Mouse (Mus musculus): Measurements from ENCODE around the gene Rap2c. TPM values are rescaled to one million over a fixed set of nuclear protein-coding genes. Genes with fewer than 3 reads are reported as not detected.

Rap2c gene
- 10 to 100 TPM; 26.0 to 26.7 TPM for total RNA-seq (2021)

DNA sequence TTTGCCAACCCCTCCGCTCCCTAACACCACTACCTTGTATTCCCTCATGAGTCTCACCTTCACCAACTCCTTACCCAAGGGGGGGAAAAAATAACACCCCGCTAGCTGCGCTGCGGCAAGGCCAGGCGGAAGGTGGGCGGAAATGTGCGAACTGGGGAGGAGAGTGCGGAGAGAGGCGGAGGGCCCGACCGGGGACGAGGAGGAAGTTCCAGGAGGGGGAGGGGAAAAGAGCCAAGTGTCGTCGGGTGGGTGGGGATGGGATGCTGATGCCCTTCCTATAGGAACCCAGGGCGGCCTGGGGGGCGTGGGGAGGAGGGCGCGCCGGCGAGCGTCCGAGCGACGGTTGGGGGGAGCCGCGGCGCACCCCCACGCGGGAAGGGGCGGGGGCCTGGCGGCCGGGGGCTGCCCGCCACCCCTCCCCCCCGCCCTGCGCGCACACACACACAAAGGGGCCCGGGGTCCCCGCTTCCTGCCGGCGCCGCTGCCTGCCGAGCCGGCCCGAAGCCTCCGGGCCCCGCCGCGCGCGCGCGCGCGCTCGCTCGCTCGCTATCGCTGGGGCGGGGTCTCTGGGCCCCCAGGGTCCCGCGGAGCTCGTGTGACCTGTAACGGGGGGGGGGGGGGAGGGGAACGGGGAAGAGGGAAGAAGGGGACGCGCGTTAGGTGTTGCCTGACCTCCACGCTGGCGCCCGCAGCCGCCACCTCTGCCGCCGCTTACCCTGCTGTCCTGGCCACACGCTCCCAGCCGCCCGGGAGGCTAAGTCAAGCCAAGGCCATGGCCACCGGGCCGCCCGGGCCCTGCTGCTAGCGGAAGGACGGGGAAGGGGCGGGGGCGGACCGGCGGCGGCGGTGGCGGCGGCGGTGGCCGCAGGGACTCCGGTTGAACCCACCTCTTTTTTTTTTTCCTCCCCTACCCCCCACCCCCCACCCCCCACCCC, at the start of gene Rap2c:
TSS of gene Rap2c (minus strand) at position 168 of the 935 bp plus-strand sequence.
- peak; percentile 8 to 13 for DNase-seq (ENCODE audit: extremely low spot score in 1 of 2, low spot score in 1 of 2)

DNA sequence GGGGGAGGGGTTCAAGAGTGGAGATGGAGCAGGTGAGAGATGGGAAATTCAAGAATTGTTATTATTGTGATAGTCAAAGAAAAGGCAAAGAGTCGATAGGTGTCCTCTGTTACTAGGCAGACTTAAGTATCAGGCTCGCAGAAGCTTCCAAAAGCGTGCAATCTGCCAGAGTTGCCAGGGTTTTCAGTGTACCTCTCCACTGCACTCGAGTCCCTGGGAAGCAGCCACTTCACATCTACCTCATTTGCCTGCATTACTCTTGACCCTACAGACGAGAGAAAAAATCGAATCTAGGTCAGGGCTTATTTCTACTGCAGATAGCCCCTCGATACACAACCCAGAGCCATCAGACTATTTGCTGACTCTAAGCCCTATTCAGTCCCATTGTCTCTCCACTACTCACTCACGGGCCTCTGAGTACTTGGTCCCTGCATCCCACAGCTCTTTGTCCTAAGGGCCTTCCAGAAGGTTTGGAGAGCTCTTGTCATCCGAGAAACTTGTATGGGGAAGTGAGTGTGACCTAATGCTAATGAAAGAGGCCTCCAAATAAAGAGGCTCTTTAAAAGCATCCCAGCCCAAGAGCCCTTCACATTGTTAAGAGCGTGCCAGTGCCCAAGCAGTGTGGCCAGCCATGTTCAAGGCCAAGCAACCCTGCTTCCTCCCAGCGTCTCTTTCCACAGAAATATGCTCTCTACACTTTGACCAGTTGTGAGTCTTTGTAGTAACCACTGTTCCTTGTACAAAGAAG, 48.9 kb upstream of the Rap2c start:
- no peak for DNase-seq (ENCODE audit: extremely low spot score in 1 of 2, low spot score in 1 of 2)

DNA sequence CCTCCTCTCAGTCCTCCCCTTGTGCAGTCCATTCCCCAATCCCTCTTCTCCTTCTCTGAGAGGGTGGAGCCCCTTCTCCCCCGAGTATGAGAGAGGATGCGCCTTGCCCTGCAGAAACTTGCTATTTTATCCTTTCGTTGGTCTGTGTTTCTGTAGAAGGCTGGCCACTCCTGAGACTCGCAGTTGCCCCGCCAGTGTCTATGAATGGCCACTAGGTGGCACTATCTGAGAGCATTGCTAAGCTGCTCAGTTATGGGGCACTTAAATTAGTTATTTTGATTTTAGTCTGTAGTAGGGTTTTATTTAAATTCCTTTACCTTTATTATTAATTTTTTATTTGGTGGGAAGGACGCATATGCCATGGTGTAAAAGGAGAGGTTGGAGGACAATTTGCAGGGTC, 48.0 kb upstream of the Rap2c start:
- DNase-seq (ENCODE audit: extremely low spot score in 1 of 2, low spot score in 1 of 2), result peak; percentile 13 to 48

DNA sequence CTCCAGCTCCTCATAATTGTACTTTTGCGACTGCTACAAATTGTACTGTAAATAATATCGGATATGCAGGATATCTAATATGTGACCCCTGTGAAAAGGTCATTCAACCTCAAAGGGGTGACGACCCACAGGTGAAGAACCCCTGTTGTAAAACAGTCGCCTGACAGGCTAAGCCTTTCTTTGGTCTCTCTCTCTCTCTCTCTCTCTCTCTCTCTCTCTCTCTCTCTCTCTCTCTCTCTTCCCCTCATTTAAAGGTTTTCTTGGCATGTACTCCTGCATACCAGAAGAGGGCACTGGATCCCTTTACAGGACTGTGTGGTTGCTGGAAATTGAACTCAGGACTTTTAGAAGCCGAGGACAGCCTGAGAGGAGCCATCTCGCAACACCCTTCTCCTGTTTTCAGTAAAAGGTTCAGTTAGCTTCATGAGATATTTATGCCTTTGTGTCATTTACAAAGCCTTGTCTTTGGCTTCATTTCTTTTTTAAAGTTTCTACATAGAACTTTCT, 47.4 kb upstream of the Rap2c start:
- DNase-seq (ENCODE audit: extremely low spot score in 1 of 2, low spot score in 1 of 2), result no peak

DNA sequence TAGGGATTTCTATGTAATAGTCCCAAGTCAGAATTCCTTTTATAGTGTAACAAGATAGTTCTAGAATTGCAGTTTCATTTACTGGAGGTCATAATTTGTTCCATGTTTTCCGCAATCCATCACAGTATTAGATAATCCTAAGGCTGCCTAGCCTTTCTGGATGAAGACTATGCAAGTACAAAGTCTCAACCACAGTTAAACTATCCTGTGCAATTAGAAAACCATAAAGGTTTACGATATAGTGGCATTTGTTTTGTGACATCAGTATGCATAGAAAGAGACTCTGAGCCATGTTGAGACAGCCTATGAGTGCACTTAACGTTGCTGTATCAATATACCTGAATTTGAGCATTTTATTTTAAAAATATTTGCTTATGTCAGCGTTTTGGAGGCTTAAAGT, 42.4 kb upstream of the Rap2c start:
- no peak for DNase-seq (ENCODE audit: extremely low spot score in 1 of 2, low spot score in 1 of 2)

DNA sequence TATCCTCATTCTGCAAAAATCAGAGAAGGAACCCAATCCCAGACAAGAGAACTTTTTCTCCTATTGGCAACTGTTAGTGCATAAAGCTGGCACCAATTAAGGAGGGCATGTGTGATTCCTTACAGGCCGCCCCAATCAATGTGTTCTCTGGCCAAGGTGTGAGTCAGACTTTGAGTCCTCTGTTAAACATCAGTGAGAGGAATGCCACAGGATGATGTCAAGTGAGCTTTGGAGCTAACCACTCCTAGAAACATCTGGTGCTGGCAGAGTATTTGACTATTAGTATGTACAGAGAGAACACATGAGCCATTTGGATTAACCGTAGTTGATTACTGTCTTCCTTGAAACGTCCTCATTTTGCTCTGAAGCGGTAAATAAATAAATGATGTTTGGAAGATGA, 40.9 kb upstream of the Rap2c start:
- DNase-seq (ENCODE audit: extremely low spot score in 1 of 2, low spot score in 1 of 2), result no peak

DNA sequence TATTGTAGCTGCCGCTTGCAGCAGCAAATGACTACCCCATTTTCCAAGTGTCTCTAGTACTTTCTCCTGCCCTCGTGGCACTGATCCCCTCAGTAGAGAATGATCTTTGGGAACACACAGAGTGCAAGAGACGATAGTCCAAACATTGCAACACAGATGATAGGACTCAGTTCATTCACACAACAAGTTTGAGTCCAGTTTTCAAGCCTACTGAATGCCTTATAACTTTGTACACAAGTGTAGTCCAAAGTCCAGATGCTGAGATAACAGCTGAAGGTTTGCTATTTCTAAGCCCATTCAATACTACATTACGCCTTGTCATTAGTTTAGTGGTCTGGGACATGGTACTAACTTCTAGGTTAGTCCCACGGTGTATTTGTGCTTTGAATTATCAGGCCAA, 40.5 kb upstream of the Rap2c start:
- no peak for DNase-seq (ENCODE audit: extremely low spot score in 1 of 2, low spot score in 1 of 2)

DNA sequence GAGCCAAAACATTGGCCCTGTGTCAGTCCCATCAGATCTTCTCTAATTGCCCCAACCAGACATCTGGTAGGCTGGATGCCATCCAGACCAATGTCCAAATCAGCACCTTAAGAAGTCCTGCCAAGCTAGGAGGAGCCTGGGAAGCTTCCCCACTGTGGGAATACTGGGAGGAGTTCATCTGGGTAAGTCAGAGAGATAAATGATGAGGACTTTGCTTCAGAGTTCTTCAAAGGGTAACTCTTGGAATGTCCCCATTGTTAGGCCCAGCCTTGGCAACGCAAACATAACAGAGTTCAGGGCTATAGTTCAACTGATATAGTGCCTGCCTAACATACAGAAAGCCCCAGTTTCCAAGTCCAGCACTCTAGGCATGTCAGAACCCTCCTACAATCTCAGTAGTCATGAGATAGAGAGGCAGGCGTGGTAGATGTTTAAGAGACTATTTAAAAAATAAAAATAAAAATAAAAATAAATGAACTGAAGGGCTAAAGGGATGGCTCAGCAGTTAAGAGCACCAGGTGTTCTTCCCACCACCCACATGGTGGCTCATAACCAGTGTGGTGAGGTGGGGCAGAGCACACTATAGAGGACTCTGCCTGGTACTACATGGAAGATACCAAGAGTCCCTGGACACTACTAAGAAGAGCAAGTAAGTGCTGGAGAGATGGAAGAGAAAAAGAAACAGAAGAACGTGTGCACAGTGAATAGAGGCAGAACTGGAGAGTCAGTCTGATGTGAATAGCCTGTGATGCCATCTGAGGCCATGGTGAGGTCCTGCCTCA, 34.1 kb upstream of the Rap2c start:
- DNase-seq (ENCODE audit: extremely low spot score in 1 of 2, low spot score in 1 of 2), result no peak

DNA sequence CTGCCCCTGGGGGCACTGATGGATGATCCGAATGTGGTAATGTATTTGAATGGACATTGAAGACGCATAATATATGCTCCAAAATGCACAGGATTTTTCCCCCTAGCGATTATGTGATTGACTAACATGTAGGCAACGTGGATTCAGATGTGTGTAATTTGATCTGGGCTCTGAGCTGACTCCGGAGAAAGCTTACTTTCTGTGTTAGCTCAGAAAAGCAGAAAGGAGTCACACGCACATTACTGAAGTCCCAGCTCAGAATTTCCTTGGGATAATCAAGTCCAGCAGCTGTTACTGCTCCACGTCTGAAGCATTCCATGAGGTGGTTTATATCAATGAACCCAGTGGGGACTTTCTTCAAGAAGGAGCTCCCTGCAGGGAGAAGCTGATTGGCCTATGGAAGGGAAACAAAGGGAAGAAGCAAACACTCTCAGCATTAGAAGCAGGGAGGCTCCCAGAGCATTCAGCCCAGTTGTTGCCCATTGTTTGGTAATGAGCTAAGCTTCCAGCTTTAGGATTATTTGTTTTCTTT, 17.9 kb upstream of the Rap2c start:
- DNase-seq (ENCODE audit: extremely low spot score in 1 of 2, low spot score in 1 of 2), result no peak

DNA sequence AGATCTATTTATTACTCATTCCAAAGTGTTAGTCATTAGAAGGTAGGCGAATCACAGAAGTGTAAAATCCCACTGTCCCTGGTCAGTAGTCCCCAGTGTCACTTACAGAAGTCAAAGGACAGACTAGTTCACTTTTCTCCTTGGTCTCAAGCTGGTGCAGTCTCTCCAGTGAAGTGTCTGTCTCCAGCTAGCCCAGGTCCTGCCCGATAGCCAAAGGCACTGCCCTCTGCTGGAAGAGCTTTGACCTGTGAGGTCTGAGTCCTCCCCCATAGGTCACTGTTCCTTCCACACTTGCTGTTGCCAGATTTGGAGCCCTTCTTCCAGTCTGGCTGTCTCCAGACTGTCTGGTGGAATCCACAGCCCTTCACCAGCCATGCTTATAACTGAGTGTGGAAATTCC, 2.1 kb upstream of the Rap2c start:
- DNase-seq (ENCODE audit: extremely low spot score in 1 of 2, low spot score in 1 of 2), result no peak

DNA sequence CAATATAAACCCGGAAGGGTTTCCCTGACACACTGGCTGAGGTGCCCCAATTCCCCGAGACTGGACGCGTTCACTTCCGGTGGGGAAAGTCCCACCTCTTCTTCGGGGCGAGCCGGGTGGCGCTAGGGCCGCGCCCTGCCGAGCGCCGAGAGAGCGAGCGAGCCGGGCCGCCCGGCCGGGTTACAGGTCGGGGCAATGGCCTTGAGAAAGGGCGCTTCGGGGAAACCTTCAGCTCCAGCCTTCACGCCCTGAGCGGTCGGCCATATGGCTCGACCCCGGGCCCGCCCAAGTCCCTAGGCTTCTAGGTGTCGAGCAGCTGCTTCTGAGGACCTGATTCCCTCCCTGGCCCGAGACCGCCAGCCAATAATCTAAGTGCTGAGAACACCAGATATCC, 965 bp upstream of the Rap2c start:
- peak; percentile 24 to 40 for DNase-seq (ENCODE audit: extremely low spot score in 1 of 2, low spot score in 1 of 2)

DNA sequence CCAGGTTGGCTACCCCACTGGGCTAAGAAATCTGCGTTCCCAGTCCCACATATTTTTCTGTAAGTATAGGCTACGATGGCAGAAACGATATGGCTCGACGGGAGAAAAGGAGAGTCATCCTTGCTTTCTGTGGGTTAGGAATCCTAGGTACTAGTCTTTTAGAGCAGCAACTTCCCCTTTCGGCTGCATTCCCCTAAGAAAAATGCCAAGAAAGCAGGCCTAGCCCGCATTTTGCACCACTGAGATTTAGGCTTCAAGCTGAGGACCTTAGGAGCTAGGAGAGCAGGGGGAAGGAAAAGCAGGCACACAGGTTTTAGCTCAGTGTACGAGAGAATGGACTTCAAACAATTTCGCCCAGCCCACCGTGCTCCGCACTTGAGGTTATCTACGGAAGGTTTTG, 892 bp downstream of the Rap2c start:
- no peak for DNase-seq (ENCODE audit: extremely low spot score in 1 of 2, low spot score in 1 of 2)

DNA sequence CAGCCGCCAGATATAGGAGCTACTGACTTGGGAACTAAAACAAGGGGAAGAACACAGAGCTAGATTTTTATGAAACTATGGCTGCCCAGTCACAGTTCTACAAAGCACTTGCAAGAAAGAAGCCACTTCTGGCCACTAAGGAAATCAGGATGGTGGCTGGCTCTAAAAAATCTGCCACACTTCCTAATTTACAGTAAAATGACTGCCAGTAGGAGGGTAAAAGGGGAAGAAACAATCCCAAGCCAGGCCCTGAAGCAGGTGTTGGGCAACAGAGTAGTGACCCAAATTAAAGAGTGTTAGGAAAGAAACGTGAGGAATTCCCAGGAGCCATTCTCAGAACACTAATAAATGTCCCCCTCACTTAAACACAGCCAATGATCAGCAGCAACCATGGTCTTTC, 5.5 kb downstream of the Rap2c start:
- DNase-seq (ENCODE audit: extremely low spot score in 1 of 2, low spot score in 1 of 2), result no peak

DNA sequence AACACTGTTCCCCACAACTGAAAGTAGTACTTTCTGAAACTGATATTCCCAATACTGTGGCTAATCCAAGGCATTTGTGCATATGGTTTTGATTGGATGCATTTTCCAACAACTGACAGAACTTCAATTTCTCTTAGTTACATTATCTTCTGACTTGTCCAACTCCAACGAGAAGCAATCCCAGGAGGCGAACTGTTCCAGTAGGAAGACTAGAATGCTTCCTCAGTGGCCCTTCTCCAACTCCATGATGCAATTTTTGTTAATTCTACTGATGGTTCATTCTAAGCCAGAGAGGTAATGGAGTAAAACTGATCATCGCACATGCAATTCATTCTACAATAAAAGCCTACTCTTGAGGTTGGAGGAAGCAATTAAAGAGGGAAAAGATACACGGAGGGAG, 7.5 kb downstream of the Rap2c start:
- no peak for DNase-seq (ENCODE audit: extremely low spot score in 1 of 2, low spot score in 1 of 2)

DNA sequence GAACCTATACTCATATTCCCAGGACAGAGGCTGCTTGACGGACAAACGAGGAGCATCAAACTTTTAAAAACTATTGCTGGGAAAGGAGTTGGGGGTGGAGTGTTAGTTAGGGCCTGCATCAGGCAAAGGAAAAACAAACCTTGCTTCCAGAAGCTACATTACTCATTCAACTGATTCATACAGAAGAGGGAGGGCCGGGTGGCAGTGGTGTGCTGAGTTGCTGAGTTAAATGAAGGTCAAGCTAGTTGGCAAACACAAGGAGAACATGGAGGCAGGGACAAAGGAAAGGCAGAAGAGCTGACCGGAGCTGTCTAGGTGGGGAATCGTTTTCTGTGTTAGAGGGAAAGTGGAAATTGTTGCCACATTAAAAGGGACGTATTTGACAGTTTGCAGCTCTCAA, 17.0 kb downstream of the Rap2c start:
- no peak for DNase-seq (ENCODE audit: extremely low spot score in 1 of 2, low spot score in 1 of 2)

DNA sequence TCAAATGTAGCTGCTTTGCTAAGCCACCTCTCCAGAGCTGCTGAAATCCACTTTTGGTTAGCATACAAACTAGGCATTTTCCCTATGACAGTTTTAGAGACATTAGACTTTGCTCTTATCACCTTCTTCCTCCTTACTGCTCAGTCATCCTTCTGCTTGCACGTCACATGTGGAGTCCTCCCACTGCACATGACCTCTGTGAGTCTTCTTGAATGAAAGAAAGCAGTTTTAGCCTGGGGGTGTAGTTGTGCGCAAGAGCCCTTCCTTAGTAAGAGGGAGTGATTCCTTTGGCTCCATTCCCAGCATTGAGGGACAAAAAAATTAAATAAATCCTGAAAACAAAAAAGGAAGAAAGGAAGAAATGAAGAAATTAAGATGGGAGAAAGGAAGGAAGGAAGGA, 22.5 kb downstream of the Rap2c start:
- DNase-seq (ENCODE audit: extremely low spot score in 1 of 2, low spot score in 1 of 2), result no peak

DNA sequence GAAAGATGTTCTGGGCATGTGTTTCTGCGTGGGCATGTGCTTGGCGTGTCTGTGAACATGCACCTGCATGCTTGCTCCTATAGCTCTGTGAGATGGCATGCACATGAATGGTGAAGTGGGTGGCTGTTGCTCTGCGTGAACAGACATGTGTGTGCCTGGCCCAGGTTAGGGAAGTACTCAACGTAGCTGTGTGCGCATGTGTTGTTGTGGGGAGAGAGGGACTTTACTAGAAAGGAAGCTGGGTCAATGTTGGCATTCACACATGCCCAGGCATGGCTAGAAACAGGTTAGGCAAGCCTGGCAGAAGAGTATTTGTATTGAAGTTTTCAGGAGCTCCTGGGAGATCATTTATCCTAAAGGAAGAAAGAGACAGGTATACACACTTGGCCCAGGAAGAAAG, 26.5 kb downstream of the Rap2c start:
- DNase-seq (ENCODE audit: extremely low spot score in 1 of 2, low spot score in 1 of 2), result no peak

DNA sequence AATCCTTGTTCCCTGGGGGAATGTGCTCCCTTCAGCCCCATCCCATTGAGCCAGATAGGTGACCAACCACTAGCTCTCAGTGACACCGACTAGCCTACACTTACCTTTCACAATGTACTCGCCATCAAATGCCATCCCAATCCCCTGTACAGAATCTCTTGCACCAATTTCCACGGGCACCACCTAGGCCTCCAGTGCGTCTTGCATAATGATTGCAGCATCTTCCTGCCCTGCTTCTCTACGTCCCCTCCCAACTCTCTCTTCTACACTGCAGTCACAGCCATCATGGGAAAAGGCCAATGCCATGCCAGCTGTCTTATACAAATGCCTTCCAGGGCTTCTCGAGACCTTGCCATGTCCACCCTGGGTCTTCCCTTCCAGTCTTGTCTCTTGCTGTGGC, 27.9 kb downstream of the Rap2c start:
- DNase-seq (ENCODE audit: extremely low spot score in 1 of 2, low spot score in 1 of 2), result no peak

DNA sequence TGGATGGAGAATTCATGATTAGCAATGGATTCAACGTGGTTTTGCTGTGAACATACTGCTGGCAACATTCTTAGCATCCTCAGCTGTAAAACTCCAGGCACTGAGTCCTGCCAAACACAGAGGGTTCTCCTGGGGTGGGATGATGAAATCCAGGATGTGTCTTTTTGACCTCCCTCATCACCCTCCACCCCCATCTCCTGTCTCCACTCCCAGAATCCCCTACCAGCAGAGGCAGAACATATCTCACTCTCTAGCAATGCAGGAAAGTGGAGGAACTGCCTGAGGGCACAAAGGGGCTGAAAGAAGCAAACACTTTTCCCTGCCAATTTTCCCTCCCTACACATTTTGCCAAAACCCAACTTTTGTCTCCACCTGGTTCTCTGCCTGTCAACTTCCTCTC, 29.2 kb downstream of the Rap2c start:
- no peak for DNase-seq (ENCODE audit: extremely low spot score in 1 of 2, low spot score in 1 of 2)

DNA sequence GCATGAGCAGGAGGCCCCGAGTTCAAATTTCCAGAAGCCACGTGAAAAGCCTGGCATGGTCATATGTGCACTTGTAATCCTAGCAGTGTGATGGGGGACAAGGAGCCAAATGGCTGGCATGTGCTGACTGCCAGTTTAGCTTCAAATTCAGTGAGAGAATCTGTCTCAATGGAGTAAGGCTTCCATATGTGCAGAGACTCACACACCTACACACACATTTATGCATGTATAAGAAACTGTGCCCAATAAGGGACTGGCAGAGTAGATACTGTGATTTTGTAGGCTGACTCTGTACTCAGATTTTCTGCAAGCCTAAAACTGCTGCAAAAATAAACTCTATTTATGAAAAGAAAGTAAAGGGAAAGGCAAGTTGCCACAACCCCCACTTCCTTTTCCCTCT, 39.4 kb downstream of the Rap2c start:
- no peak for DNase-seq (ENCODE audit: extremely low spot score in 1 of 2, low spot score in 1 of 2)

DNA sequence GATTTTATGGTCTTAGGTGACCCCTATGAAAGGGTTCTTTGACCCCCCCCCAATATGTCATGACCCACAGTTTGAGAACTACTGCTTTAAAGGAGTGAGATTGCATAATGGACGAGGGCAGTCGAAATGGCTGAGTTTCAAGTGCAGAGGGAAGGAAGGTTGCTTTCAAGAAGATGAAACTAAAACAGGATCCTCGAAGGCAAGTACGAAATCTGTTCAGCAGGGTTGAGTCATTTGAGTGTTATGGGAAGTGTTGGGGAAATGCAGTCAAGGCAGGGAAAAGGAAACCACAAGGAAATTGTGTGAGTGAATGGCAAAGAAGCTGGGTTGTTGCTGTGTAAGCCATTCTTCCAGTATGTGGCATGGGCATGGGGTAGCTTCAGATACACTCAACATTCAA, 45.7 kb downstream of the Rap2c start:
- DNase-seq (ENCODE audit: extremely low spot score in 1 of 2, low spot score in 1 of 2), result no peak
